Mouse (Mus musculus) thymus, adult 18-20 months (tissue): Measurements from ENCODE around the gene Prkg1.

ENCODE experiments used
- DNase-seq, 2 experiments: peaks; one replicate each; pipeline ENCODE4 v3.0.0; 2022; ENCODE audit warnings: mixed read lengths in 2 of 2

Gene Prkg1

DNA sequence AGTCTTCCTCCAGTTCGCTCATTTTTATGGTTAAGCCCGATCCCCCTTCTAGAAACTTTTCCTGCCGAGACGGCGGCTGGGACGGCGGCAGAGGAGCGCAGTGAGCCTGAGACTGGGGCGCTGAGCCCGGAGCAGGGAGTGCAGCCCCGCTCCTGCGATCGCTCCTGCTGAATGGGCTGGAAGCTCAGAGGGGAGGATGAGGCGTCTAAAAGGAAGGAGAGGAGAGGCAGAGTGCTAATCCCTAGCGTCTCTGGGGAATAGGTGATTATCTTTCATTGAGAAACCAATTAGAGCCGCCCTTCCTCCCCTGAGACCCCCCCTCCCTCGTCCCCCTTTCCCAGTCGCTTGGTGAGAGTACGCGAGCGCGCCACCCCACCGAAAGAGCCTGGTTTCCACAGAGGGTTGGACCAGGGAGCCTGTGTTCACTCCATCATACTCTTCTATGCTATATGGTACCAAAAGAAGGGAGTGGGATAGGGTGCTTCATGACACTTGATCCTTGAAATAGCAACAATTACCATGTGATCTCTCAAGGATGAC lies at the start of gene Prkg1:
Prkg1 (minus strand) TSS at position 233 of the 540 bp plus-strand sequence.
- DNase-seq = no peak

DNA sequence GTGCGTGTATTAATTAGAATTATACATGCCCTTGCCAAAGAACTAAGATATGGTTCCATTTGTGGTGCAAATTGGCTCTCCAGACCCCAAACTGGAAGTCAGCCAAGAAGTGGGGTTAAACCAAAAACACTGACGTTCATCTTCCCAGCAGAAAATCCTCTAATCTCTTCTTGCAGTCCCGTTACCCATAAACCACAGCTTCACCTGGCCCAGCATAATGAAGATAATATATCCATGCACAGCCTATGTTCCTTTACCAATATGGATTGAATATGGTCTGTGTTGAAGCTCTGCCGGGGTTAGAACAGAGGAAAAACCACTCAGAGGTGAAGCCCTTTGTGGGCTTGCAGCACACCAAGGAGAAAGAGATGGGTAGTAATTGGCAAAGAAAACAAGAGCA lies 48.3 kb upstream of the Prkg1 start:
- no peak for DNase-seq

DNA sequence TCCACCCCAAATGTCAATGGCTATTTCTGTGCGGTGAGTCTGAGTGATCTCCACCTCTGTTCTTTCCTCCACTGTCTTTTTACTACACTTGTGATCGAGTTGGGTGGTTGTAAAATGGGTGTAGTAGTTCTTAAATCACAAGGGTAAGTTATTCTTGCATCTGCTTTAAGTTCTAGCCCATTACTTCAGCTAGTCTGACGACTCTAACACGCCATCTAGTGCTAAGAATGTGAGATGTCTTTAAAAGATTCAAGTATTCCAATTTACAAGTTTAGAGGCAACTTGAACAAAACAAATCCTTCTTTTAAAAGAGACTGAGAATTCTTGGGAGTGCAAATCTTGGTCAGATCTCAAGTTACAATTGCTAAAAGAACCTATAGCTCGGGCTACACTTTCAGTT lies 46.5 kb upstream of the Prkg1 start:
- DNase-seq = no peak

DNA sequence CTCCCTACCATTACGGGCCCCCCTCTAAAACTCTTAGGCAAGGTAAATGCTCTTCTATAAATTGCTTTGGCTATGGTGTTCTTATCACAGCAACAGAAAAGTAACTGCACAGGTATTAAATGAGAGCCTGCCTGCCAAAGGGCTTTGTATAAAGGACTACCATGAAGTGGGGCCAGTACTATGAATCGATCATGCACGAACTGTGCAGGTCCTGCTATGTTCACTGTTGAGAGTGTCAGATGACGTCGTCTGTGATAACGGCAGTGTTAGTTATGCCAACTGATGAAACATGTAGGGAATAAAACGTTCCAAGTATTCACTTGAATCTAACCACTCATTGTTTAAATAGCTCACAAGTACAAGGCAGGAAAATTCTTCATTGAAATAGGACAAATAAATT lies 40.6 kb upstream of the Prkg1 start:
- DNase-seq = no peak

DNA sequence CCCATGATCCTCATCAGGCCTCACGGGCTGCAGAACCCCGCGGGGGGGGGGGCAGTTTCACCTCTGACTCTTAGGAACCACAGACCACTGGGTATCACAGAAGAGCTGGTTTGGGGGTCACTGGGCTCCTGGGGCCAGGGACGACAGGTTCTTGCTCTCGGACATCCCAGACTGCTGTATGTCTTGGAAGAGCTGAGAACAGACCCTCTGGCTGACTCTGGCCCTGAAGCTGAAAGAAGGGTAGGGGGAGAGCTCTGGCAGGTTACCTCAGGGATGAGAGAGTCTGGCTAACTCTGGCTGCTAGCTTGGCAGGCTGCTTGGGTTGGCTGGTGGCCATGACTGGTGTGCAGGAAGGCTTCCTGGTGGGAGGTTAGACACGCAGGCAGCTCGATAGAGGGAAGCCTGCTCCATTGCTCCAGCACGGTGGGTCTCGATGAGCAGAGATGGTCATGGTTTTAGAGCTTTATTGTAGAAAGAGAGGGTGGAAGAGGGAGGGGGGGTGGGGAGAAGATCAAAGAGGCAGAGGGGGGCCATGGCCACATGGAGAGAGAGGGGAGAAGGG lies 30.7 kb upstream of the Prkg1 start:
- DNase-seq = no peak

DNA sequence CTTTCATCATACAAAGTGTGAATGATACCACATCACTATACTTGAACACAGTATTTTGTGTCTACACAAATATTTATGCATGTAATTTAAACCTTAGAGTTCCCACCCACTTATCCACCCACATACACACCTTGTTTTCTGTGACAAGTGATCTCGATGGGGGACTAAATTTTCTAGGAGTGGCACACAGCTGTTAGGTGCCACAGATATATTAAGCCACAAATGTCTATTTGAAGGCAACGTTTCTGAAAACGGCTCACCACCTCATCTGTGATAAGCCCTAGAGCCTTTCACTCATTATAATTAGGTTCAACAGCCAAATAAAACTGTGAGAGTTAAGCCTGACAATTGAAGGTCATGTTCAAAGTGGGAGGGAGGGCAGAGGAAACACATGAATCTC lies 26.9 kb upstream of the Prkg1 start:
- DNase-seq = no peak

DNA sequence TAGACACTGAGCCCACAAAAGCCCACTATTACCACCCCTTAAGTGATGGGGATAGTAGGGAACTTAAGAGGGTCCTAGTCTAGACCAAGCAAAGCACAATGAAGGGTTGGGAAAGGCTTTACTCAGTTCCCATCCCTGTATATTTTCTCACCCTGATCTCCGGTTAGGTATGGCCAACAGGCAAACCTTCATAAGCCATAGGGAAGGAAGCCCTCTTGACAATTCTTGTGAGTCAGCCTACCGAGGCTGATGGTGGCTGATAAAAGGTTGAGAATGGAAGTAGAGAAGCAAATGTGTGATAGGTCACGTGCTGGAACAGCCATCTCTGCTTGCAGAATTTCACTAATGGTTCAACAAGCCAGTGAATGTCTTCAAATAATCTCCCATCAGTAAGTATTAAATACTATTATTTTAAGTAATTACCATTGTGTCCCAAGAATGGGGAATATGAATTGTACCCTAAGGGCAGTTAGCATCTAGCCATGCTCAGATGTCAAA lies 16.7 kb upstream of the Prkg1 start:
- no peak for DNase-seq

DNA sequence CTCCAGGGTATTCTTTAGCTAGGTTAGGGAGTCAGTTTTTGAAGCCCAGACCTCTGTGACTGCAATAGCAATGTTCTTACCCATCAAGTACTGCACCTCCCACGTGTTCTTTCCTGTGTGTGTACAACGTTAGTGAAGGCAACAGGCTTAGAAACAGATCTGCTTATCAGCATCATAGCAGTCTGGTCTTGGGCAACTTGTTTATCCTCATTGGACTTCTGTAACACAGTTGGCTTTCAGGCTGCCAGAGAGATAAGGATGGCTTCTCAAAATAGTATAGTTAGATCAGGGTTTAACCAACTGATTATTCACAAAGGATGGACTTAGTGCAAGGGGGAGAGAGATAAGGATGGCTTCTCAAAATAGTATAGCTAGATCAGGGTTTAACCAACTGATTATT lies 16.2 kb upstream of the Prkg1 start:
- DNase-seq = no peak

DNA sequence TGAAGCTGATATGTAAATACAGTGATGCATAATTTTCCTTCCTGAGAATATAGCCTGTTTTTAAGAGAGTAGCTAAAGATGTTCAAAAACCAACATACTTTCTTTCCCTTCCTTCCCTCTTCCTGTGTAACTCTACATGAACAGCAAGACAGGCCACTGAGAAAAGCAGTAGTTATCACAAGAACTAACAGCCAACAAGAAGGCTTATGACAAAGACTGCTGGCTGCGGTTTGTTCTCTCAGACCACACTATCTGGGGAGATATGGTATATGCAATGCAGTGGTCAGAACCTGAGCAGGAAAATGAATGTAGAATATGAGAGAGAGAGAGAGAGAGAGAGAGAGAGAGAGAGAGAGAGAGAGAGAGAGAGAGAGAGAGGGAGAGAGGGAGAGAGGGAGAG lies 15.4 kb upstream of the Prkg1 start:
- no peak for DNase-seq

DNA sequence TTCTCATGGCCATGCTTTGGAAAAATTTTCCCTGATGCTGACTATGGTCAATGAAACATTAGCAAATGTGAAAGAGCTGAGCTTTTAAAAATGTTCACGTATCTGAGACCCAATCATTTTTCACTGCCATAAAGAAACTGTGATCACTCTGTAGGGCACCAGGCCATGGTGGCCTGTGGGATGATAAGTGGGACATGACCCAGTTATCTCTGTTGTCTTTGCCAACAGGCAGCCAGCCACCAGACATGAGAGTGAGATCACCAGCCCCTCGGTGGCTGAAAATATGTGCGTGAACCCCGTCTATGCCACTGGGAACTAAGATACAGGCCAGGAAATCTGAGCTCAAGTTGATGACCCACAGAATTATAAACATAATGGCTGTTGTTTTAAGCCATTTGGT lies 14.2 kb upstream of the Prkg1 start:
- DNase-seq = no peak

DNA sequence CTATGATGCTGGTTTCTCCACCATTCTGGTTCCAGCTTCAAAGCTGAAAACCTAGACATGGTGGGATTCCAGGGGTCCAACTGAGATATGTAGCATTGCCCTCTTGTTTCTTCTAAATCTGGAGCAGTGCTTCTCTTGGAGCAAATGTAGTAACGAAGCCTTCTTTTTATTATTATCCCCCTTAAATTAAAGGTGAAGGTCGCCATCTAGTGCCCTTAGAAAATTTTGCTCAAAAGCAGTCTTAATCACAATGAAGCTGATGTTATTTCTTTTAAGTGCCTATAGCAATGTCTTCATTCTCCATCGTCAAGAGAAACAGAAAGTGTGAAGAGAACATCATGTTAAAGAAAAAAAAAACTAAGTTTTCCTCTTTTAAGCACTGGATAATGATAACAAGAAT lies 2.2 kb upstream of the Prkg1 start:
- no peak for DNase-seq

DNA sequence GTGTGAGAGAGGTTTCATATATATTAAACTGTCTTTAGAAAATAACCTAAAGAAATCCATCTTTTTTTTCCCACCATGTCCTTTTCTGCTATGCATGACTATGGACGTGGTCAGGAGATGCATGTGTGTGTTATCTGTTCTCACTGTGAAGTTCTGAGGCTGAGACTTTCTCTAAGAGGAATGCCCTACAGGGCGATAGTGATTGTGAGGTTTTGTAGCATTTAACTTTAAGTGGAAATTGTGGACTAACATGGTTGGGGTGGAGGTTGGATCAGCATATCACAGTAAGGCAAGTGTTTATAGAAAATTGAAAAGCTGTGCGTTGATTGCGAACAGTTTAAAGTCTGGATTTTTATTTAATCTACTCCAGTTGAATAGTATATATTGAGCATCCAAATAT lies 618 bp upstream of the Prkg1 start:
- DNase-seq = no peak

DNA sequence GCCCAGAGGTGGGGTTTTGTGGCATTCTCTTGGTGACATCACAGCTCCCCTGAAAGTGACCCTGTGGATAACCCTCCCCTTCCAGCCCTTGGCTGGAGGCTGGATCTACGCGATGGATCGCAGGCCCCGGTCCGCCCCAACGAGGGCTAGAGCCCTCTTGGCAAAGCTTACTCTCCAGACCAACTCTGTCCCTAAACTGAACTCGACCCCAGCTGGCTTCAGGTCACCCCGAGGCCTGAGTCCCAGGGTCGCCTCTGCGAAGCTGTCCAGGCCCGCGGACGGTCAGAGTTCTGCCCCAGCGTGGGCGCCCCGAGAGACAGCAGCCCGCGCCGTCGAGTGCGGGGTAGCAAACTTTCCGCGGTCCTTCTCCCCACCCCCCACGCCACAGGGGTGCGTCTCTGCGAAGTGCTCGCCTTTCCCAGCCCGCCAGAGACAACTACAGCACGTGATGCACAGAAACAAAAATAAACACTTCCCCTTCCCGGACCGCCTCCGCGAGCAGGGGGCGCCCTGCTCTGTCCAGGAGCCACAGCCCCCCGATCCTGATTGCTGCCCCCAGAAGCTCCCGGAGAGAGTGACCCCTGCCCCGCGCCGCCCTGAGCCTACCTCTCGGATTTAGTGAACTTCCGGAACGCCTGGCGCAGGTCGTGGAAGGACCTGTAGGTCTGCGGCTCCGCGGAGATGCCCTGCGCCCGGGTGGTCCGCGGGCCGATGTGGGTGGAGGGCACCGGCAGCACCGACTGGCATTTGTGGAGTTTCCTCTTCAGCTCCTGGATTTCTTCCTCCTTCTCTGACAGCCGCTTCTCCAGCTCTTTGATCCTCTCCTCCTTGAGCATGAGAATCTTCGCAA lies 657 bp downstream of the Prkg1 start:
- no peak for DNase-seq

DNA sequence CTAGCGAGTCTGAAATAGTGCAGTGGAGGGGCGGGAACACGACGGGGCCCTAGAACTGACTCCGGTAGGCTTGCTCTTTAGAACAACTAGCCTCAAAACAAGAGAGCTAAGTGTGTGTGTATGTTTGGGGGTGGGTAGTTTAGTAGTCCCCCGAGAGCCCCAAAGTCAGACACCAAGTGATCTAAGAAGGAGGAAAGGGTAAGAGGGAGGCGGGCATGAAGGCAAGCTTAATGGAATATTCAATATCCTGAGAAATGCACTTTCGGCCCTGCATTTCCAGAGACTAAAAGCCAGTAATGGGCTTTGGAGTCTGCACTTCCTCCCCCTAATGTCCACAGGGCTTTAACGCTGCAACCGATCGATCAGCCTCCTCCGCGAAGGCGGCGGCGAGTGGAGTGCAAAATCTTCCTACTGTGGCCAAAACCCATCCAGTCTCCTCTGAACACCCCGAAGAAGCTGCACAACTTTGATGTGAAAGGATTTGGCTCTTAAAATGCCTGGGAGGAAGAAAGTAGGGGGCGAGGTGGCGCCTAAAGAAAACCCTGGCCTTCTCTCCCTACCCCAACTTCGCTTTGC lies 1.5 kb downstream of the Prkg1 start:
- DNase-seq = no peak

DNA sequence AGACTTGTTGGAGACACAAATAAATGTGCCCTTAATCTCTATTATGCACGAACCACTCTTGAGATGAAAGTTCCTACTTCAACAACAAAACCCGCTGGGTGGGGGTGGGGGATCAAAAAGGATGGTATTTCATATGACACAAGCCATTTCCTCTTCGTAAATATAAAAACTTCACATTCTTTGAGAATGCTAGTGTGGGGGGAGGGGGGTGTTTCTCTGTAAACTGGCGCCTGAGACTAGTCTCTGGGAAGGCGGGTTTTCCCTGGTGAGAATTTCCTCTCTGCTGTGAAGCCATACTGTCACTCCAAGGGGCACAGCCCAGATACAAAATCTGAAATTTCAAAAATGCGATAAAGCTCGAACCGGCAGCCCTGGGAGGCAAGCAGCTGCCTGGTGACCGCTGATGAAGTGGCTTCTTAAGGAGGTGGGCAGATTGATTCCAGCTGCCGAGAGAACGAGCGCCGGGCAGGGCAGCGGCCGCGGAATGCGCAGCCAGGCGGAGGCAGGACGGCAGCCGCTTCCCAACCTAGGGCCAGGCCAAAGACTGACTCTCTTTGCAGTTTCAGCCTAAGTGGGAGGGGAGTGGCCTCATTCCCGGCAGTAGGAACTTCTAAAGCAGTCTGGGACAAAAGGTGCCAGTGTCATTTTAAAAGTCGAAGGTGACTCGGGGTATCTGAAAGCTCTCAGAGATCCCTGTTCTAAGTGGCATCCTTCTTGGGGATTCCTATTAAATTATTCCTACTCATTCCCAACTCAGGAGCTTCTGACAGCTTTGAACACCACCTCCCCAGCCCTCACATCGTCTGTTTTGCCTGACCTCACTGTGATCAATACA lies 2.2 kb downstream of the Prkg1 start:
- DNase-seq = no peak

DNA sequence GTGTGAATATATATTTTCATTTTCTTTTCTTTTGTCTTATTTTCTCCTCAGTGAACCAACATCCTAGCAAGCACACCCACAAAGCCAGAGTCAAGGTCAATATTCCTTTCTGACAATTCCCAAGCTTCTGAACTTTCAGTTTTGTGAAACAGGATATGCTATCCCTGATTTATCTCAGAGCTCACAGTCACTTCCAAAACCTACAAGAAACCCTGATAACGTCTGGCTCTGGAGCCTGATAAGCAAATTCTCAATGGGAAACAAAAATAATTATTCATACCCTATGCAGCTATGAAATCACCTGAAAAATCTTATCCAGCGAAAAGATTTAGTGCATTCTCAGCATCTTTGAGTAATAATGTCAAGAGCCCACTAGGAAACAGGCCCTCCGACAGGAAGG lies 5.0 kb downstream of the Prkg1 start:
- DNase-seq = no peak

DNA sequence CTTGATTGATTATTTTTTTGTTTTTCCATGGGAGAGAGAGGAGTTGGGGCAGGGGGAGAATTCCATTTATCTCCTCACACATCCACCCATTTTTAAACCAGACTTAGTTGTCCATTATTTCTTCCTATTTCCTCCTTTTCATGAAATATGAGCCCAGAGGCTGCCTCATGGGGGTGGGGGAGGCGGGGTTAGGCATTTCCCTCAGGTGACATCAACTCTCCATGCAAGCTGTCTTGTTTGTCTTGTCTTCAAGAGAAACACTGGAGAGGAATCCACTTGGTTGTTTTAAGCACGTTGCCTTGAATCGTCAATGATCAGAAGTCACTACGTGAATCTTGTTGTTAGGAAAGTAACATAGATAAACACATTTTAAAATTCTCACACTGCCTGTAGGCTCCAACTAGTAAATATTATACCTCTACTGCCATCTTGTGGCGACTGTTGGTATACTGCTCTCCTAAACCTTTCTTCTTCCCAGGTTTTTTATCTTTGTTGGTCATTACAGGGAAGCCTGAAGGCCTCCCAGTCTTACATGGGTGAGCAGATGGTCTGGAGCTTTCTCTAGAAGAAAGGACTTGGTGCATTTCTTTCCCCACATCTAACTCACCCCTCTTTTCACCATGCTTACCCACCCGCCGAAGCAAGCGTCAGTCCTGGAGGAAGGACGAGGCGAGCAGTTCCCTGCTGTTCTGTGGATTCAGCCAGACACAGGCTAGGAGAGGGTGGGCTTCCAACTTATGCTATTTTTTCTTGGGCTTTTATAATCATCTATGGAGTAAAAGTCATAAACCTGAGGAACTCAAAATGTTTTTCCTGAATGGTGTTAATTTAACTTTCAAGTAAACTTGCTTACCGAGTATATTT lies 8.7 kb downstream of the Prkg1 start:
- no peak for DNase-seq

DNA sequence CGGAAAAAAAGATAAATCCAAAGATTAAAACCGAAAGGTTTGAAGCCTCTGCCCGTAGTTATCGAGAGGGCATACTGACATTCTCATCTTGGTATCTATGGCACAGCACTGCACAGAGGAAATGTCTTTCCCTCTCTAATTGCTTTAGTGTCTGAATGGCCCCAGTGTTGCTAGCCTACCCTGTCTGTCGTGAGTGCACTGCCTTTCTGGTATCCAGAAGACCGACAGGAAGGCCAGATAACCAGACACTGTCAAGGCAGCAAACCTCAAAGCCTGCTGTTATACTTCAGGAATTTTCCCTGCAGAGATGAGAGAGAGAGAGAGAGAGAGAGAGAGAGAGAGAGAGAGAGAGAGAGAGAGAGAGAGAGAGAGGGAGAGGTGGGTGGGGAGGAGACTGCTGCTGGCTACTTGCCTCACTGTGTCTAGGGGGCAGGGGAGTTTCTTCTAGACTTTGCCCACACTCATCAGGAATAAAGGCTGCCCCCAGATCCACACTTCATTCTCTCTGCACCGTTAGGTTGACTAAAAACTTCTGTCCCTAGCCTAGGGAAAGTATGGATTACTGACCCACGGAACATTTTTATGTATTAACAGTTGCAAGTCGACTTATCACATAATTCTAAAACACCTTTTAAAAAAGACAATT lies 10.1 kb downstream of the Prkg1 start:
- DNase-seq = no peak

DNA sequence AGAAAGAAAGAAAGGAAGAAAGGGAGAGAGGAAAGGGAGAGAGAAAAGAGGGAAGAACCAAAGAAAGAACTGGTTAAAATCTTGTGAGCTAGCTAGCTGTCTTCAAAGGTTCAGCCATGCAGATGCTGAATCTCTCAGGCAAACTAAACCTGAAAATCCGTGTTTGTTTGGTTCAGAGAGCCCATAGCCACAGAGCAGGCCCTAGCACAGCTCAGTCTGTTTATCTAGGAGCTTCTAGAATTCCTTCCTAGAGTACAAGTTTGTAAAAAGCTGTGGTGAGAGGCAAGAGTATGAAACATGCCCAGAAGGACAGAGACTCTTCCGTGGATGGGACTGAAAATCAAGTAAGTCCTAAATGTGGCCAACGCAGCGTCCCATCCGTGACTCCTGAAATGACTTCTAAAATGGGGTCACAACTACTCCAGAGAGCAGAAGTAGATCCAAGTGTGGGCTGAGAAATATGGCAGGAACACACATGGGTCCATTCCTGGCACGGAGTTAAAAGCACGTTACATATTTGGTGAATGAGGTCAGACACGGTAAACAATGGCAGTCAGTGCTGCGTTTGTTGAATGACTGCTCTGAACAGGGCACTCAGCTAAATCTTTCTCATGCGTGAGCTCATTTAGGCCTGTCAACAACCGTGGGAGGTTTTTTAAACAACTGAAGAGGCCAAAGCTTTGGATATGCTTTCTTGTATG lies 13.7 kb downstream of the Prkg1 start:
- DNase-seq = no peak

DNA sequence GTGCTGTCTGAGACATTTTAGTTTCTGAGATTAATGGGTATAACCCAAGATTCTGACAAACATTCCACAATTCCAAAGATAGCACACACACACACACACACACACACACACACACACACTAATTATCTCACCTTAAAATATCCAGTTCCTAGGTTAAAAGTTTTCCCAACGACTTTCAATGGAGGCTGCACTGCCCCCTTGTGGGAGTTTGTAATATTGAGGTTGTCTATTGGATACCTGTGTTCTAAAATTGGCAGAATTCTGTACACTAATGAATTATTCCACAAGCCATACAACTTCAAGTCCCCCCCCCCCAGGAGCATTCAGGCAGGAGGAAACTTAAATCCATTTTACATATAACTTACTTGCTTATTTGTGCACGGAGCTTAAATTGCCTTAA lies 18.2 kb downstream of the Prkg1 start:
- no peak for DNase-seq
